32 mouse cellular contexts compared by ENCODE assay signal in the genomic region with DNA sequence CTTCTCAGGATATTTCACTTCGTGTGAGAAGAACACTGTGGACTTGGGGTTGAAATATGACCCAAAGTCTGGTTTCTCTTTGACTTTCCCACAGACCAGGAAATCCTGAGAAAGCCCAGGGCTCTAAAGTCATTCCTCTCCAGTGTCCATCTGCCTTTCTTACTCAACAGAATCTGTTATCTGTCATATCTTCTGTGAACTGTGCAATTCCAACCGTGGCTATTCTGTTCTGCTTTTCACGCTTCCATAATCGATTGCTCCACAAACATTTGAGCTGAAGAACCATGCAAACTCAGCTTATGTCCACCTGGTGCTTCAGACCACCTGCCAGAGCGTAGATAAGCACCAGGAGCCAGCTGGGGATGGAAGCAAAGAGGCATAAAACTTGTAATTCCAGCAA. TPM values are rescaled to one million over a fixed set of nuclear protein-coding genes. Genes with fewer than 3 reads are reported as not detected.
A peak's percentile ranks its signal among the peaks of the same experiment; 100 is the strongest.
DNase-seq lines count a peak whose midpoint lies in the region; ATAC-seq and TF ChIP-seq lines count a peak whose summit lies in the region.
"Had no signal": no experiment of that assay in that cellular context is flagged by ENCODE, and none has a peak within 500 bp of the region (broad histone marks: within the 10 kb centered on the region; RNA-seq: fewer than 3 reads in every experiment).

No protein-coding gene starts in this region.

- peak; percentile 75; the same call in 1 of the 2 replicates for ATAC-seq in limb, embryonic 13.5 days (ENCODE audit: low FRiP score, low read depth)
- ATAC-seq in G1E (ENCODE audit: extremely low read depth, insufficient number of reproducible peaks, low FRiP score, poor library complexity, severe bottlenecking), result peak; percentile 22
- ATAC-seq in hindbrain, embryonic 11.5 days (ENCODE audit: low FRiP score), result no peak
- ATAC-seq: activated CD4-positive, CD25-positive, alpha-beta regulatory T cell, adult 4 months; CD4-positive, CD25-positive, alpha-beta regulatory T cell, adult 4 months; forebrain, embryonic 15.5 days; inflammation-experienced regulatory T-cells, adult 6 months; midbrain, embryonic 13.5 days had no signal

- WGBS in limb, embryonic 13.5 days, result 62% methylated on average over 5 of the region's 5 CpGs
- 82% methylated on average over 5 of the region's 5 CpGs for WGBS in limb, embryonic 10.5 days
- WGBS in forebrain, embryonic 10.5 days, result 79% methylated on average over 5 of the region's 5 CpGs
- WGBS in hindbrain, embryonic 11.5 days, result 47% methylated on average over 5 of the region's 5 CpGs

- no peak overlapping the region for H3K4me3 ChIP-seq in limb, embryonic 13.5 days
- H3K4me3 ChIP-seq in limb, embryonic 10.5 days, result no peak overlapping the region
- H3K4me3 ChIP-seq in G1E (ENCODE audit: low read depth, low read length), result no peak overlapping the region
- no peak overlapping the region for H3K4me3 ChIP-seq in forebrain, embryonic 10.5 days
- H3K4me3 ChIP-seq in hindbrain, embryonic 11.5 days (ENCODE audit: low read depth, low read length), result no peak overlapping the region
- H3K4me3 ChIP-seq: forebrain, embryonic 15.5 days; gastrocnemius, adult 2 months; heart, adult 2 months; heart, embryonic 12.5 days; hindbrain, embryonic 15.5 days; left cerebral cortex, adult 2 months; lung, embryonic 15.5 days; midbrain, embryonic 13.5 days had no signal

- no peak overlapping the region for H3K4me2 ChIP-seq in limb, embryonic 13.5 days (replicated peaks)
- H3K4me2 ChIP-seq in hindbrain, embryonic 11.5 days (replicated peaks; ENCODE audit: low read depth, low read length), result no peak overlapping the region
- H3K4me2 ChIP-seq: forebrain, embryonic 15.5 days; heart, embryonic 12.5 days; hindbrain, embryonic 15.5 days; liver, embryonic 11.5 days; lung, embryonic 15.5 days; midbrain, embryonic 13.5 days had no signal

- no peaks in the 10 kb centered on the region for H3K4me1 ChIP-seq in limb, embryonic 13.5 days
- H3K4me1 ChIP-seq in limb, embryonic 10.5 days, result no peaks in the 10 kb centered on the region
- no peaks in the 10 kb centered on the region for H3K4me1 ChIP-seq in G1E (ENCODE audit: insufficient read depth, low read depth, low read length)
- H3K4me1 ChIP-seq in forebrain, embryonic 10.5 days, result no peaks in the 10 kb centered on the region
- no peaks in the 10 kb centered on the region for H3K4me1 ChIP-seq in hindbrain, embryonic 11.5 days (replicated peaks; ENCODE audit: control insufficient read depth, insufficient read depth, low read length)
- H3K4me1 ChIP-seq: forebrain, embryonic 15.5 days; heart, embryonic 12.5 days; hindbrain, embryonic 15.5 days; lung, embryonic 15.5 days; midbrain, embryonic 13.5 days had no signal

- H3K9me3 ChIP-seq in limb, embryonic 13.5 days, result no peaks in the 10 kb centered on the region
- H3K9me3 ChIP-seq in limb, embryonic 10.5 days (replicated peaks), result no peaks in the 10 kb centered on the region
- no peaks in the 10 kb centered on the region for H3K9me3 ChIP-seq in G1E (replicated peaks)
- H3K9me3 ChIP-seq in forebrain, embryonic 10.5 days, result no peaks in the 10 kb centered on the region
- no peaks in the 10 kb centered on the region for H3K9me3 ChIP-seq in hindbrain, embryonic 11.5 days (ENCODE audit: control insufficient read depth, low read length)
- H3K9me3 ChIP-seq: forebrain, embryonic 15.5 days; heart, embryonic 12.5 days; hindbrain, embryonic 15.5 days; lung, embryonic 15.5 days; midbrain, embryonic 13.5 days had no signal

- DNase-seq in limb, embryonic 10.5 days (ENCODE audit: low spot score), result no peak
- DNase-seq in G1E (ENCODE audit: low spot score), result no peak
- peak; percentile 2 for DNase-seq in forelimb bud, embryonic 11.5 days (ENCODE audit: low read depth, low spot score)
- no peak for DNase-seq in forebrain, embryonic 10.5 days (ENCODE audit: extremely low spot score, low spot score)
- no peak for DNase-seq in hindbrain, embryonic 11.5 days (ENCODE audit: low spot score)
- no peak for DNase-seq in heart, postnatal 10 days
- DNase-seq: adrenal gland, adult 8-10 months; cerebellum, adult 2 months; cerebellum, postnatal 14 days; gastrocnemius, adult 2 months; gastrocnemius, postnatal 36 days; heart, adult 2 months; kidney, adult 11 months; kidney, postnatal 14 days; right cerebral cortex, postnatal 25 days; spleen, adult 18-20 months; thymus, postnatal 25 days had no signal

- intact Hi-C loops in heart, postnatal 10 days (cut with DNase I), result no loop called here

- no peak for TF ChIP-seq CTCF in G1E (IDR thresholded peaks at IDR 0.05; ENCODE audit: low read depth, low read length)

- H3K36me3 ChIP-seq in limb, embryonic 13.5 days, result no peaks in the 10 kb centered on the region
- H3K36me3 ChIP-seq in limb, embryonic 10.5 days, result no peaks in the 10 kb centered on the region
- no peaks in the 10 kb centered on the region for H3K36me3 ChIP-seq in G1E (replicated peaks)
- H3K36me3 ChIP-seq in forebrain, embryonic 10.5 days (replicated peaks), result no peaks in the 10 kb centered on the region
- H3K36me3 ChIP-seq in hindbrain, embryonic 11.5 days (ENCODE audit: control insufficient read depth, insufficient read depth, low read length), result no peaks in the 10 kb centered on the region
- H3K36me3 ChIP-seq: forebrain, embryonic 15.5 days; heart, embryonic 12.5 days; hindbrain, embryonic 15.5 days; lung, embryonic 15.5 days; midbrain, embryonic 13.5 days had no signal

- no peaks in the 10 kb centered on the region for H3K27me3 ChIP-seq in limb, embryonic 13.5 days
- H3K27me3 ChIP-seq in limb, embryonic 10.5 days (ENCODE audit: low read depth, poor library complexity, severe bottlenecking), result no peaks in the 10 kb centered on the region
- no peaks in the 10 kb centered on the region for H3K27me3 ChIP-seq in G1E (ENCODE audit: insufficient read depth, low read length)
- H3K27me3 ChIP-seq in forebrain, embryonic 10.5 days (ENCODE audit: poor library complexity, severe bottlenecking), result peaks cover 5% of the 10 kb centered on the region
- H3K27me3 ChIP-seq in hindbrain, embryonic 11.5 days (ENCODE audit: control insufficient read depth, insufficient read depth, low read length), result no peaks in the 10 kb centered on the region
- H3K27me3 ChIP-seq: forebrain, embryonic 15.5 days; heart, embryonic 12.5 days; hindbrain, embryonic 15.5 days; lung, embryonic 15.5 days; midbrain, embryonic 13.5 days had no signal

- H3K9ac ChIP-seq in limb, embryonic 13.5 days, result no peak overlapping the region
- no peak overlapping the region for H3K9ac ChIP-seq in hindbrain, embryonic 11.5 days (ENCODE audit: low read depth, low read length)
- H3K9ac ChIP-seq: forebrain, embryonic 15.5 days; heart, embryonic 12.5 days; hindbrain, embryonic 15.5 days; lung, embryonic 15.5 days; midbrain, embryonic 13.5 days had no signal

- H3K27ac ChIP-seq in limb, embryonic 13.5 days, result no peak overlapping the region
- no peak overlapping the region for H3K27ac ChIP-seq in limb, embryonic 10.5 days
- no peak overlapping the region for H3K27ac ChIP-seq in forebrain, embryonic 10.5 days
- no peak overlapping the region for H3K27ac ChIP-seq in hindbrain, embryonic 11.5 days (ENCODE audit: low read depth, low read length)
- H3K27ac ChIP-seq: forebrain, embryonic 15.5 days; gastrocnemius, adult 2 months; heart, adult 2 months; hindbrain, embryonic 15.5 days; left cerebral cortex, adult 2 months; lung, embryonic 15.5 days; midbrain, embryonic 13.5 days had no signal

RNA-seq across cellular contexts. Expression of a gene that starts 56.9 kb away (rescaled TPM):
- polyA plus RNA-seq in limb, embryonic 13.5 days (2015; fragmentation: Nextera tagmentation; extraction: Ambion mirVana), result 0.04 and 0.22 TPM in 2 replicates
- not detected in 2 replicates for polyA plus RNA-seq in limb, embryonic 10.5 days (2016; fragmentation: Nextera tagmentation; extraction: Ambion mirVana)
- total RNA-seq in G1E (2014; fragmentation: Nextera tagmentation), result 1.3 and 1.8 TPM in 2 replicates
- total RNA-seq in G1E (2017), result 10.4 and 11.0 TPM in 2 replicates
- 0.03 TPM in 1 of 2 replicates, not detected in the other for polyA plus RNA-seq in G1E (2012)
- not detected in 2 replicates for polyA plus RNA-seq in forebrain, embryonic 10.5 days (2016; fragmentation: Nextera tagmentation; extraction: Ambion mirVana)
- polyA plus RNA-seq in hindbrain, embryonic 11.5 days (2014; fragmentation: Nextera tagmentation; extraction: Ambion mirVana), result not detected in 2 replicates
- under 1 TPM; 0.27 to 0.53 TPM for total RNA-seq in heart, postnatal 10 days (2021)
- total RNA-seq: gastrocnemius, adult 2 months; layer of hippocampus, adult 18-20 months; layer of hippocampus, postnatal 10 days; left cerebral cortex, adult 2 months; left cerebral cortex, postnatal 36 days had no signal
- polyA plus RNA-seq: cerebellum, adult 2 months; hindbrain, embryonic 15.5 days; kidney, embryonic 14.5 days; midbrain, embryonic 13.5 days had no signal
